Mouse (Mus musculus) thymus, postnatal 25 days (tissue): ENCODE results near the gene Zfyve27.
A peak's percentile ranks its signal among the peaks of the same experiment; 100 is the strongest.

Experiments used
- DNase-seq: peaks from one replicate; pipeline ENCODE4 v3.0.0; 2022

Gene Zfyve27

GRCm38 (mm10) chr19:42189735-42190134 is 26.0 kb downstream of the Zfyve27 start:
- DNase-seq: no peak

GRCm38 (mm10) chr19:42190494-42190893 is 26.7 kb downstream of the Zfyve27 start:
- peak; percentile 41 for DNase-seq

GRCm38 (mm10) chr19:42193311-42193710 is 29.6 kb downstream of the Zfyve27 start:
- no peak for DNase-seq

GRCm38 (mm10) chr19:42196378-42196777 is 32.6 kb downstream of the Zfyve27 start:
- DNase-seq: no peak

GRCm38 (mm10) chr19:42197066-42197465 is 33.3 kb downstream of the Zfyve27 start:
- DNase-seq: no peak

- no peak for DNase-seq
Measured at GRCm38 (mm10) chr19:42198026-42198425, 34.3 kb downstream of the Zfyve27 start.

GRCm38 (mm10) chr19:42201696-42202381 is 38.1 kb downstream of the Zfyve27 start, which contains the start of gene Sfrp5:
Gene Sfrp5 (minus strand): TSS chr19:42202252.
- no peak for DNase-seq

GRCm38 (mm10) chr19:42202467-42202866 is 38.7 kb downstream of the Zfyve27 start:
- DNase-seq: no peak

- no peak for DNase-seq
Measured at GRCm38 (mm10) chr19:42204306-42204705, 40.6 kb downstream of the Zfyve27 start.

GRCm38 (mm10) chr19:42205201-42205600 is 41.5 kb downstream of the Zfyve27 start:
- no peak for DNase-seq

- DNase-seq: no peak
Measured at GRCm38 (mm10) chr19:42209485-42209884, 45.7 kb downstream of the Zfyve27 start.

- DNase-seq: no peak
Measured at GRCm38 (mm10) chr19:42209976-42210375, 46.2 kb downstream of the Zfyve27 start.

- DNase-seq: no peak
Measured at GRCm38 (mm10) chr19:42211936-42212335, 48.2 kb downstream of the Zfyve27 start.

GRCm38 (mm10) chr19:42214601-42215000 is 50.9 kb downstream of the Zfyve27 start:
- no peak for DNase-seq

- no peak for DNase-seq
Measured at GRCm38 (mm10) chr19:42216699-42217373, 53.1 kb downstream of the Zfyve27 start.

GRCm38 (mm10) chr19:42217374-42217763 is 53.6 kb downstream of the Zfyve27 start:
- DNase-seq: peak; percentile 8

- no peak for DNase-seq
Measured at GRCm38 (mm10) chr19:42226451-42226850, 62.7 kb downstream of the Zfyve27 start.

- no peak for DNase-seq
Measured at GRCm38 (mm10) chr19:42229499-42230287, 65.9 kb downstream of the Zfyve27 start.

GRCm38 (mm10) chr19:42230288-42230568 is 66.5 kb downstream of the Zfyve27 start:
- DNase-seq: no peak

- DNase-seq: no peak
Measured at GRCm38 (mm10) chr19:42230986-42231385, 67.2 kb downstream of the Zfyve27 start.

GRCm38 (mm10) chr19:42237602-42238340 is 74.0 kb downstream of the Zfyve27 start:
- DNase-seq: no peak

GRCm38 (mm10) chr19:42238341-42238715 is 74.6 kb downstream of the Zfyve27 start:
- DNase-seq: no peak

- no peak for DNase-seq
Measured at GRCm38 (mm10) chr19:42240881-42241280, 77.1 kb downstream of the Zfyve27 start.
